Mouse (Mus musculus): ENCODE data around the gene Nfib.

GRCm38 (mm10) chr4:82386222-82386993, 319.1 kb downstream of the Nfib start:
- TF ChIP-seq CTCF (IDR thresholded peaks at IDR 0.05) (no peak), EP300 (IDR thresholded peaks at IDR 0.05) (no peak)

All from lung, postnatal 0 days (tissue).